15 mouse cellular contexts compared by ENCODE assay signal in the genomic region with DNA sequence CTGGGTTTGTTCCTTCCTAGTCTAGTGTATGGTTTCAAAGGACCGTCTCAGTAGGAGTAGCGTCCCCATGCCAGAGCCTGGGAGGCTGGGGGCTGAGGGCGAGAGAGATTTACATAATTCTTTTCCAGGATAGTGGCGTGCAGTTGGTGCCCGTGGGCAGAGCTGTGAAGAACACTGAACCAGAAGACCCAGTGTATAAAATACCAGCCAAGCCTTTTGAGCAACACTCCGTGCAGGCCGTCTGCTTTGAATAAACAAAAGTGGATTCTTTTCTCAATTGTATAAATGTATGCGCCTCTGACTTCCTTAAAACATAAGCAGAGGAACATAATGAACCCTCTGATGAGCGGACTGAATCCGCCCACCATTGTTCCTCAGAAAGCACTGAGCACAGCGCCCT. TPM values are rescaled to one million over a fixed set of nuclear protein-coding genes. Genes with fewer than 3 reads are reported as not detected.
DNase-seq lines count a peak whose midpoint lies in the region; ATAC-seq lines count a peak whose summit lies in the region.
"Had no signal": no experiment of that assay in that cellular context is flagged by ENCODE, and none has a peak within 500 bp of the region (broad histone marks: within the 10 kb centered on the region; RNA-seq: fewer than 3 reads in every experiment).

No protein-coding gene starts in this region.

- WGBS in embryonic facial prominence, embryonic 11.5 days = 67% methylated on average over 11 of the region's 11 CpGs
- 66% methylated on average over 11 of the region's 11 CpGs for WGBS in embryonic facial prominence, embryonic 10.5 days
- WGBS in stomach, embryonic 14.5 days = 38% methylated on average over 11 of the region's 11 CpGs

- no peak for DNase-seq in embryonic facial prominence, embryonic 11.5 days (ENCODE audit: low spot score)
- DNase-seq in embryonic facial prominence, embryonic 10.5 days (ENCODE audit: low spot score) = no peak
- peak; percentile 66 to 81 for DNase-seq in left cerebral cortex, adult 18-20 months (ENCODE audit: low spot score in 2 of 2)
- no peak for DNase-seq in left cerebral cortex, postnatal 4 days
- peak; percentile 61 to 93 for DNase-seq in left cerebral cortex, postnatal 25 days (ENCODE audit: low spot score in 2 of 2)
- DNase-seq in ovary, postnatal 14 days (ENCODE audit: low spot score) = no peak
- no peak for DNase-seq in cerebellum, adult 11 months
- DNase-seq: embryo, embryonic 11 days; gastrocnemius, postnatal 36 days; heart, postnatal 4 days; kidney, postnatal 36 days; spleen, adult 18-20 months had no signal

- H3K9me3 ChIP-seq in embryonic facial prominence, embryonic 11.5 days (replicated peaks; ENCODE audit: control insufficient read depth, low read length) = no peaks in the 10 kb centered on the region
- H3K9me3 ChIP-seq in embryonic facial prominence, embryonic 10.5 days = no peaks in the 10 kb centered on the region
- H3K9me3 ChIP-seq in stomach, embryonic 14.5 days (ENCODE audit: control insufficient read depth, low read depth, low read length) = no peaks in the 10 kb centered on the region
- H3K9me3 ChIP-seq: G1E had no signal

- ATAC-seq in embryonic facial prominence, embryonic 11.5 days (replicated peaks; ENCODE audit: insufficient number of reproducible peaks, low FRiP score, low TSS enrichment, low read depth) = 0 out of 2 replicates have a peak, but pooled peaks have one; percentile 44
- ATAC-seq in stomach, embryonic 14.5 days (ENCODE audit: insufficient number of reproducible peaks, insufficient read depth, low FRiP score, low read depth) = no peak

- H3K36me3 ChIP-seq in embryonic facial prominence, embryonic 11.5 days (replicated peaks; ENCODE audit: control insufficient read depth, insufficient read depth, low read depth, low read length) = no peaks in the 10 kb centered on the region
- H3K36me3 ChIP-seq in embryonic facial prominence, embryonic 10.5 days (replicated peaks) = peaks cover 59% of the 10 kb centered on the region
- H3K36me3 ChIP-seq in stomach, embryonic 14.5 days (ENCODE audit: control insufficient read depth, insufficient read depth, low read length) = peaks cover 7% of the 10 kb centered on the region; the same call in 1 of the 2 replicates

- no peaks in the 10 kb centered on the region for H3K27me3 ChIP-seq in embryonic facial prominence, embryonic 11.5 days (ENCODE audit: control insufficient read depth, insufficient read depth, low read length)
- no peaks in the 10 kb centered on the region for H3K27me3 ChIP-seq in embryonic facial prominence, embryonic 10.5 days (replicated peaks; ENCODE audit: low read depth, poor library complexity, severe bottlenecking)
- H3K27me3 ChIP-seq in stomach, embryonic 14.5 days (ENCODE audit: control insufficient read depth, insufficient read depth, low read length) = no peaks in the 10 kb centered on the region

- intact Hi-C loops in left cerebral cortex, postnatal 4 days (cut with DNase I) = loop anchor here (10.0 kb wide), 1 partner anchor 212 kb away; no protein-coding TSS in a partner anchor
- intact Hi-C loops in left cerebral cortex, postnatal 25 days (cut with DNase I) = loop anchor here (2.0 to 5.0 kb wide), 2 partner anchors 126 to 209 kb away; no protein-coding TSS in a partner anchor

- no peak overlapping the region for H3K4me2 ChIP-seq in embryonic facial prominence, embryonic 11.5 days (ENCODE audit: low read depth, low read length)
- H3K4me2 ChIP-seq in stomach, embryonic 14.5 days (replicated peaks; ENCODE audit: low read depth, low read length) = no peak overlapping the region

- H3K27ac ChIP-seq in embryonic facial prominence, embryonic 11.5 days (replicated peaks; ENCODE audit: low read depth, low read length) = no peak overlapping the region
- H3K27ac ChIP-seq in embryonic facial prominence, embryonic 10.5 days (replicated peaks) = no peak overlapping the region
- H3K27ac ChIP-seq in stomach, embryonic 14.5 days (ENCODE audit: low read length) = peak overlapping the region; percentile 39; the same call in 1 of the 2 replicates
- H3K27ac ChIP-seq: liver, embryonic 14.5 days had no signal

- H3K4me1 ChIP-seq in embryonic facial prominence, embryonic 11.5 days (ENCODE audit: control insufficient read depth, insufficient read depth, low read length) = no peaks in the 10 kb centered on the region
- H3K4me1 ChIP-seq in embryonic facial prominence, embryonic 10.5 days = peaks cover 9% of the 10 kb centered on the region; the same call in 1 of the 2 replicates
- 0 out of 2 replicates have a peak, but pooled peaks cover 3% of the 10 kb centered on the region for H3K4me1 ChIP-seq in stomach, embryonic 14.5 days (ENCODE audit: control insufficient read depth, insufficient read depth, low read length)

- H3K9ac ChIP-seq in embryonic facial prominence, embryonic 11.5 days (replicated peaks; ENCODE audit: low read length) = no peak overlapping the region
- H3K9ac ChIP-seq in stomach, embryonic 14.5 days (replicated peaks; ENCODE audit: low read depth, low read length) = no peak overlapping the region
- H3K9ac ChIP-seq: liver, embryonic 14.5 days had no signal

- H3K4me3 ChIP-seq in embryonic facial prominence, embryonic 11.5 days (ENCODE audit: low read depth, low read length) = no peak overlapping the region
- no peak overlapping the region for H3K4me3 ChIP-seq in embryonic facial prominence, embryonic 10.5 days
- H3K4me3 ChIP-seq in stomach, embryonic 14.5 days (ENCODE audit: low read depth, low read length) = no peak overlapping the region

RNA-seq across cellular contexts. Expression of a gene that starts 30.5 kb away (rescaled TPM):
- 33.5 and 37.4 TPM in 2 replicates for polyA plus RNA-seq in embryonic facial prominence, embryonic 11.5 days (2014; fragmentation: Nextera tagmentation; extraction: Ambion mirVana)
- 37.4 and 38.4 TPM in 2 replicates for polyA plus RNA-seq in embryonic facial prominence, embryonic 10.5 days (2016; fragmentation: Nextera tagmentation; extraction: Ambion mirVana)
- total RNA-seq in left cerebral cortex, adult 18-20 months (2021) = 10 to 100 TPM; 45.0 to 48.9 TPM
- 10 to 100 TPM; 46.5 to 47.2 TPM for total RNA-seq in left cerebral cortex, postnatal 4 days (2021)
- total RNA-seq in left cerebral cortex, postnatal 25 days (2021) = 10 to 100 TPM; 51.2 to 51.3 TPM
- 30.5 and 31.1 TPM in 2 replicates for polyA plus RNA-seq in stomach, embryonic 14.5 days (2014; fragmentation: Nextera tagmentation; extraction: Ambion mirVana)

RNA-seq across cellular contexts. Expression of a gene that starts 30.6 kb away (rescaled TPM):
- 0.17 TPM in 1 of 2 replicates, not detected in the other for polyA plus RNA-seq in embryonic facial prominence, embryonic 11.5 days (2014; fragmentation: Nextera tagmentation; extraction: Ambion mirVana)
- polyA plus RNA-seq in embryonic facial prominence, embryonic 10.5 days (2016; fragmentation: Nextera tagmentation; extraction: Ambion mirVana) = 0.09 TPM in 1 of 2 replicates, not detected in the other
- not detected for total RNA-seq in left cerebral cortex, adult 18-20 months (2021)
- under 1 TPM in 1 of 2 experiments, not detected in 1; 0.16 TPM for total RNA-seq in left cerebral cortex, postnatal 4 days (2021)
- total RNA-seq in left cerebral cortex, postnatal 25 days (2021) = under 1 TPM in 1 of 2 experiments, not detected in 1; 0.14 TPM
- 0.22 TPM in 1 of 2 replicates, not detected in the other for polyA plus RNA-seq in stomach, embryonic 14.5 days (2014; fragmentation: Nextera tagmentation; extraction: Ambion mirVana)
- total RNA-seq: gastrocnemius, postnatal 36 days; heart, postnatal 4 days had no signal
- polyA plus RNA-seq: G1E; liver, embryonic 14.5 days had no signal

Comparison
In these comparisons a context has a peak if more than half of its experiments do, and no peak if none do; other contexts are left out.
1. DNase-seq: peak in left cerebral cortex, adult 18-20 months (2 of 2) and left cerebral cortex, postnatal 25 days (2 of 2); none in embryonic facial prominence, embryonic 11.5 days (single experiment), embryonic facial prominence, embryonic 10.5 days (single experiment), left cerebral cortex, postnatal 4 days (single experiment), ovary, postnatal 14 days (single experiment) and cerebellum, adult 11 months (single experiment).